Mouse (Mus musculus) Patski (cell line): Measurements from ENCODE around the gene Gm20388. TPM values are rescaled to one million over a fixed set of nuclear protein-coding genes. Genes with fewer than 3 reads are reported as not detected.
A peak's percentile ranks its signal among the peaks of the same experiment; 100 is the strongest.

Experiments
- ATAC-seq: fragments of 100-300 bp; one replicate; pipeline ENCODE4 v1.8.0; 2021
- CTCF ChIA-PET: fragments of 350-600 bp; sonication (Branson Sonifier 250); formaldehyde crosslinking; loops from one replicate; lab custom pipeline; 2022; ENCODE audit warnings: inconsistent platforms; lab: Charles Lee
- POLR2A ChIA-PET: fragments of 350-600 bp; sonication (Branson Sonifier 250); formaldehyde crosslinking; loops from one replicate; lab custom pipeline; 2022; ENCODE audit warnings: antibody characterized with exemption, inconsistent platforms; lab: Charles Lee
- DNase-seq: peaks from one replicate; pipeline ENCODE4 v3.0.0-alpha.2; 2011; ENCODE audit warnings: low read depth, low spot score
- H3K27me3 ChIP-seq: fragments of 371-371 bp; one replicate; pipeline ENCODE4 v1.5.1; 2021
- CTCF ChIP-seq: fragments of 100-300 bp; IDR thresholded peaks from one replicate; pipeline ENCODE4 v1.5.1; 2021
- in situ Hi-C: fragments of 300-500 bp; cut with MboI; formaldehyde crosslinking; loops from 3 replicates; pipeline ENCODE4 v1.11.1; 2018; ENCODE audit warnings: low pct_unique_long_range_greater_than_20kb, mixed read lengths
- polyA plus RNA-seq: library from polyadenylated mRNA; unstranded; gene quantifications from one replicate; pipeline ENCODE4 v1.2.3, GENCODE M21; 2021

Gm20388 gene
- polyA plus RNA-seq, 1 experiment from 2014 or later: 86.7 TPM

- ATAC-seq (no peak), DNase-seq (no peak)
- ChIA-PET CTCF (no interaction called here), POLR2A (interaction anchor here (1.7 kb wide), 1 partner anchor 16 kb away, joined by 8 read pairs; no protein-coding TSS in a partner anchor)
- in situ Hi-C loops: loop anchor here (10.0 kb wide), 1 partner anchor 229 kb away; no protein-coding TSS in a partner anchor
- H3K27me3 ChIP-seq: no peaks in the 10 kb centered on the region
- no peak for TF ChIP-seq CTCF
Measured at GRCm38 (mm10) chr8:123064072-123064471, 3153.4 kb downstream of the Gm20388 start.

DNA sequence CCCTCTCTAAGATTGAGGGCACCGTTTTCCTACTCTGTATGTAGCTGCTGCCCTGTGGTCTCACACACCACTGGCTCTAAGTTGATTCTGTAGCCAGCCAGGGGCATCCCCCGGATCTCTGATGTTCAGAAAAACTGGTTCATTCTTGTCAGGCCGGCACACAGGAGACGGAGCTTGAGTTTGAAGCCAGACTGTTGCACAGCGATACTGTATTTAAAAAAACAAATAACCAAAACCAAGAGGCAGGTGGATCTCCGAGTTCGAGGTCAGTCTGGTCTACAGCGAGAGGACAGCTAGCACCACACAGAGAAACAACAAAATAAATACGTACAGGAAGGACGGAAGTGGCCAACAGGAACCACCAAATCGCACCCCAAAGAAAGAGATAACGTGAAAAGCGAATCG lies 3154.2 kb downstream of the Gm20388 start:
- CTCF ChIA-PET: interaction anchor here (1.2 kb wide), 1 partner anchor 22 kb away, joined by 3 read pairs; no protein-coding TSS in a partner anchor
- in situ Hi-C loops: loop anchor here (10.0 kb wide), 1 partner anchor 230 kb away; no protein-coding TSS in a partner anchor
- no peak for DNase-seq
- POLR2A ChIA-PET: interaction anchor here (1.0 to 1.7 kb wide), 2 partner anchors 17 to 158 kb away, joined by 6 to 8 read pairs; no protein-coding TSS in a partner anchor
- ATAC-seq: peak; percentile 23
- no peaks in the 10 kb centered on the region for H3K27me3 ChIP-seq
- TF ChIP-seq CTCF: no peak

- TF ChIP-seq CTCF: peak; percentile 89
- ChIA-PET POLR2A (interaction anchor here (1.0 to 1.7 kb wide), 2 partner anchors 18 to 159 kb away, joined by 6 to 8 read pairs; no protein-coding TSS in a partner anchor), CTCF (interaction anchor here (1.0 to 1.2 kb wide), 2 partner anchors 23 to 159 kb away, joined by 3 to 4 read pairs; no protein-coding TSS in a partner anchor)
- in situ Hi-C loops: loop anchor here (10.0 kb wide), 1 partner anchor 231 kb away; no protein-coding TSS in a partner anchor
- ATAC-seq (peak; percentile 75), DNase-seq (peak; percentile 71)
- H3K27me3 ChIP-seq: no peaks in the 10 kb centered on the region
Measured at GRCm38 (mm10) chr8:123065214-123066100, 3154.8 kb downstream of the Gm20388 start.

DNA sequence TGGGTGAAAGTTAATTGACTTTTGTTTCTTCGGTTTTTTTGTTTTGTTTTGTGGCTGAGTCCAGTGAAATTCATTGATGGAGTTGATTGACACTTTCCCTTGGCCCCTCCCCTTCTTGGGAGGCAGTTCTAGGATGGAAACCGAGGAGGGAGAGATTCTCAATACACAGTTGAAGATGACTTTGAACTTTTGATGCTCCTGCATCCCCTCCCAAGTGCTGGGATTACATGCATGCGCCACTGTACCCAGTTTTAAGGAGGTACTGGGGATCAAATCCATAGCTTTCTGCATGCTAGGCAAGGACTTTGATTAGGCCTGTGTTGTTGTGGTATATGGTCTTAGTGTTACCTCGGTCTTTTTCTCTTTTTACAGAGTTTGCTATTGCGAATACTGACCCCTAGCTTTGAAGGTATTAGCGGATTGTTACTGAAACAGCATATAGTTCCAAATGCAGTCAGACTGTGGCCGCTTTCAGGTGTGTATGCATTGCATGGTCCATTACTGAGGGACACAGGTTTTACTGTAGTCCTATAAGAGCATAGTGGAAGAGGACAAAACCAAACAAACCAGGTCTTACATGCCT lies 3155.6 kb downstream of the Gm20388 start:
- in situ Hi-C loops: loop anchor here (10.0 kb wide), 1 partner anchor 231 kb away; no protein-coding TSS in a partner anchor
- DNase-seq (no peak), ATAC-seq (no peak)
- no peak for TF ChIP-seq CTCF
- POLR2A ChIA-PET: interaction anchor here (0.9 kb wide), 1 partner anchor 24 kb away, joined by 3 read pairs; the partner anchor contains the start of gene Ankrd11
- CTCF ChIA-PET: interaction anchor here (1.0 to 1.7 kb wide), 2 partner anchors 9 to 160 kb away, joined by 4 read pairs; no protein-coding TSS in a partner anchor
- H3K27me3 ChIP-seq: no peaks in the 10 kb centered on the region

DNA sequence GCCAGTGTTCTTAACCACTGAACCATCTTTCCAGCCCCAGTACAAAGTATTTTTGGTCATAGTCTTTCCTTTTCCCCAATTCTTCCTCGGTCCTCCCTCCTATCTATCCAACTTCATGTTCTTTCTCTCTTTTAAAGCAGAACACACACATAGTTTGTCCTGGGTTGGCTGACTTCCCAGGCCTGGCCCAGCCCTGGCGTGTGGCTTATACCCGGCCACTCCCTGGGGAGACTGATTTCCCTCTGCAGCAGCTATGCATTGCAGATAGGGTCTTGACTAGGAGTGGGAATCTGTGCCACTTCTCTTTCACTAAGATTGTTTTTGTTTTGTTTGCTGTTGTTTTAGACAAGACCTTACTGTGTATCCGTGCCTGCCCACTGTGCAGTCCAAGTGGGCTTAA lies 3160.5 kb downstream of the Gm20388 start:
- no peaks in the 10 kb centered on the region for H3K27me3 ChIP-seq
- ATAC-seq (no peak), DNase-seq (no peak)
- no peak for TF ChIP-seq CTCF
- CTCF ChIA-PET: interaction anchor here (1.8 kb wide), 1 partner anchor 165 kb away, joined by 6 read pairs; no protein-coding TSS in a partner anchor
- POLR2A ChIA-PET: interaction anchor here (0.7 kb wide), 1 partner anchor 11 kb away, joined by 3 read pairs; no protein-coding TSS in a partner anchor
- in situ Hi-C loops: no loop called here

GRCm38 (mm10) chr8:123077213-123077612 lies 3166.6 kb downstream of the Gm20388 start:
- DNase-seq (no peak), ATAC-seq (no peak)
- in situ Hi-C loops: no loop called here
- no peak for TF ChIP-seq CTCF
- CTCF ChIA-PET: no interaction called here
- POLR2A ChIA-PET: no interaction called here
- H3K27me3 ChIP-seq: no peaks in the 10 kb centered on the region

- in situ Hi-C loops: no loop called here
- ChIA-PET CTCF (no interaction called here), POLR2A (no interaction called here)
- no peaks in the 10 kb centered on the region for H3K27me3 ChIP-seq
- DNase-seq (no peak), ATAC-seq (no peak)
- no peak for TF ChIP-seq CTCF
Measured at GRCm38 (mm10) chr8:123082993-123083392, 3172.4 kb downstream of the Gm20388 start.

- CTCF ChIA-PET: no interaction called here
- TF ChIP-seq CTCF: no peak
- ATAC-seq: no peak
Measured at GRCm38 (mm10) chr8:123083610-123084009, 3173.0 kb downstream of the Gm20388 start.

DNA sequence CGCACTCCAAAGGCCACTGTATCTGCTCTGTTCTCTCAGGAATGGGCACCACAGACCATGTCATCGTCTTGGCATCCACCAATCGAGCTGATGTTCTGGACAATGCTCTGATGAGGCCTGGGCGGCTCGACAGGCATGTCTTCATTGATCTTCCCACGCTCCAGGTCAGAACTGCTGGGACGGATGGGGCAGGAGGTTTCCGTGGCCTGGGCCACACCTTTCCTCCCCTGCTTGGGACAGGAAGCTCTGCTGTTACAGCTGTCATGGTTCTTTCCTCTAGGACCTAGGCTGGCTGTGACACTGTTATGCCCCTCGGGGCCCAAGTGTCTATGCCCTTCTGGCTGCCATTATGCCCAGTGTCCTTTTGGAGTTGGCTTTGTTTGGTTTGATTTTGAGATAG lies 3176.6 kb downstream of the Gm20388 start:
- ChIA-PET POLR2A (no interaction called here), CTCF (no interaction called here)
- no peaks in the 10 kb centered on the region for H3K27me3 ChIP-seq
- TF ChIP-seq CTCF: no peak
- in situ Hi-C loops: no loop called here
- DNase-seq (no peak), ATAC-seq (no peak)

More at GRCm38 (mm10) chr8:123083610-123084009, 3173.0 kb downstream of the Gm20388 start:
- in situ Hi-C loops: no loop called here
- no peak for DNase-seq
- H3K27me3 ChIP-seq: no peaks in the 10 kb centered on the region
- POLR2A ChIA-PET: no interaction called here

DNA sequence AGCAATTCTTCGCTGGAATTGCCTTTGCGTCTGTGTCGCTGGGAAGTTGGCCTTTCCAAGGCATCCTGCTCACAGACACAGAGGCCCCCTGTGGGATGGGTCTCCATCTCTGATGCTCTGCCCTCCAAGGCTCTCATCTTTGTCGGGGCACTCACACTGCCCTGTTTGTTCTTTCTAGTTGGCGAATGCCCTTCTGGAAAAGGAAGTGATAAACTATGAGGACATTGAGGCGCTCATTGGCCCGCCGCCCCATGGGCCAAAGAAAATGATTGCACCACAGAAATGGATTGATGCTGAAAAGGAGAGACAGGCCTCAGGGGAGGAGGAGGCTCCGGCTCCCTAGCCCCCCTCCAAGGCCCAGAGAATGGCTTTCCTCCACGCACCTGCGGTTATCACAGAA lies 3186.6 kb downstream of the Gm20388 start:
- no peak for ATAC-seq
- no peak for DNase-seq
- CTCF ChIA-PET: no interaction called here
- no peak for TF ChIP-seq CTCF
- POLR2A ChIA-PET: no interaction called here
- in situ Hi-C loops: loop anchor here (10.0 kb wide), 1 partner anchor 192 kb away; no protein-coding TSS in a partner anchor
- H3K27me3 ChIP-seq: no peaks in the 10 kb centered on the region
